Mouse (Mus musculus) monocyte, adult 59 days (primary cell): ENCODE data around the gene Gm2001. TPM values are rescaled to one million over a fixed set of nuclear protein-coding genes. Genes with fewer than 3 reads are reported as not detected.

ENCODE experiments used
- total RNA-seq, 2 experiments: library from RNA; stranded (reverse); gene quantifications; one replicate each; pipeline ENCODE4 v1.2.4; 2023

Gene Gm2001
- not detected for total RNA-seq

GRCm38 (mm10) chr12:87842239-87842638 lies at the start of gene Gm2001:
TSS of gene Gm2001 (minus strand) at chr12:87842339.

GRCm38 (mm10) chr12:87873772-87874171 lies 31.6 kb upstream of the Gm2001 start, which contains the start of gene Gm2016:
TSS of gene Gm2016 (plus strand) at chr12:87874072.

GRCm38 (mm10) chr12:87816277-87816676 lies 25.9 kb downstream of the Gm2001 start, which contains the start of gene BB287469:
TSS of gene BB287469 (plus strand) at chr12:87816577.

GRCm38 (mm10) chr12:87795212-87795611 lies 46.9 kb downstream of the Gm2001 start, which contains the start of gene Gm21936:
TSS of gene Gm21936 (plus strand) at chr12:87795512.

Other genes with a start within 250 kb of the Gm2001 start
- gene Oog1, start 239.7 kb downstream of the Gm2001 start, total RNA-seq = not detected
- not detected for gene Gm4027, start 223.5 kb downstream of the Gm2001 start, total RNA-seq
- gene Gm16381, start 197.7 kb downstream of the Gm2001 start, total RNA-seq = not detected
- not detected for gene Gm21319, start 66.6 kb downstream of the Gm2001 start, total RNA-seq
- gene Gm21936, start 46.8 kb downstream of the Gm2001 start, total RNA-seq = not detected
- not detected for gene BB287469, start 25.8 kb downstream of the Gm2001 start, total RNA-seq
- not detected for gene Gm2016, start 31.7 kb upstream of the Gm2001 start, total RNA-seq
- not detected for gene Gm2022, start 53.0 kb upstream of the Gm2001 start, total RNA-seq
- not detected for gene Gm2035, start 77.5 kb upstream of the Gm2001 start, total RNA-seq
- not detected for gene Gm2042, start 111.7 kb upstream of the Gm2001 start, total RNA-seq
- not detected for gene Gm2075, start 169.5 kb upstream of the Gm2001 start, total RNA-seq
- gene Gm6803, start 176.4 kb upstream of the Gm2001 start, total RNA-seq = not detected
- not detected for gene Gm2056, start 184.7 kb upstream of the Gm2001 start, total RNA-seq
- gene Gm16368, start 241.4 kb upstream of the Gm2001 start, total RNA-seq = not detected